Mouse (Mus musculus): Measurements from ENCODE around the gene Atg16l2.

DNA sequence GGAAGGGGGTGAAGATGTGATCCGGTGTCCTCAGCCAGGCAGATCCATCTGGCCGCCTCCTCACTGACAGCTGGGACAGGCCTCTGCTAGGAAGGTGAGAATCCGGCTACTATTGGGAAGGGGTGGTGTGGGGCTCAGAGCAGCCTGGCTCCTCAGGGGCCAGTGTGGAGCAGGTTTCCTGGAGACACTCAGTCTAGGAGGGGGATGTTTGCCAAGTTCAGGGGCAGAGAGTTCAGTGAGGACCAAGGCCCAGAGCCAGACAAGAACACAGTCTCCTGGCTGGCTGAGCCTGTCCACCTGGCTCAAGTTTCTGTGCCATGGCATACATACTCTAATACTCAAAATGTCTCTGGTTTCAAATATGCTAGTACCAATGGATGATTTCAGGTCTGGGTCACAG, 35.4 kb upstream of the Atg16l2 start:
- no peak for TF ChIP-seq MYOD1 (IDR thresholded peaks at IDR 0.05; ENCODE audit: control insufficient read depth in 1 of 3, insufficient read length in 2 of 3, low read depth in 2 of 3)
- no peak for TF ChIP-seq MYOG (IDR thresholded peaks at IDR 0.05; ENCODE audit: control insufficient read depth in 1 of 3, insufficient read depth in 1 of 3, insufficient read length in 2 of 3, low read depth in 2 of 3)
- TF ChIP-seq POLR2AphosphoS2 (IDR thresholded peaks at IDR 0.05; ENCODE audit: insufficient read length, low read depth), result no peak
- TF ChIP-seq POLR2A (IDR thresholded peaks at IDR 0.05; ENCODE audit: insufficient read length, low read depth), result no peak
- no peak for TF ChIP-seq TCF12 (IDR thresholded peaks at IDR 0.05; ENCODE audit: insufficient read depth, poor library complexity, severe bottlenecking)
- TF ChIP-seq MAX (IDR thresholded peaks at IDR 0.05; ENCODE audit: low read depth), result no peak
- no peak for TF ChIP-seq USF1 (IDR thresholded peaks at IDR 0.05; ENCODE audit: low read depth)
- no peak for TF ChIP-seq REST (IDR thresholded peaks at IDR 0.05; ENCODE audit: insufficient read depth, insufficient read length)
- TF ChIP-seq E2F4 (IDR thresholded peaks at IDR 0.05; ENCODE audit: insufficient read depth), result no peak
- TF ChIP-seq SRF (IDR thresholded peaks at IDR 0.05; ENCODE audit: control insufficient read depth, insufficient read length, low read depth), result no peak
- TF ChIP-seq CEBPB (IDR thresholded peaks at IDR 0.05; ENCODE audit: insufficient read depth, poor library complexity, severe bottlenecking), result no peak

All from myocyte (in vitro differentiated cells).